Mouse (Mus musculus): ENCODE measurements around the gene Mcfd2. TPM values are rescaled to one million over a fixed set of nuclear protein-coding genes. Genes with fewer than 3 reads are reported as not detected.
"Not testable (repeated sequence)": the region's sequence is repeated elsewhere in the genome, so short reads cannot be mapped to it uniquely, and the experiment has no call there.

The Mcfd2 gene
- polyA plus RNA-seq, 1 experiment from 2014 or later = 80.0 TPM

DNA sequence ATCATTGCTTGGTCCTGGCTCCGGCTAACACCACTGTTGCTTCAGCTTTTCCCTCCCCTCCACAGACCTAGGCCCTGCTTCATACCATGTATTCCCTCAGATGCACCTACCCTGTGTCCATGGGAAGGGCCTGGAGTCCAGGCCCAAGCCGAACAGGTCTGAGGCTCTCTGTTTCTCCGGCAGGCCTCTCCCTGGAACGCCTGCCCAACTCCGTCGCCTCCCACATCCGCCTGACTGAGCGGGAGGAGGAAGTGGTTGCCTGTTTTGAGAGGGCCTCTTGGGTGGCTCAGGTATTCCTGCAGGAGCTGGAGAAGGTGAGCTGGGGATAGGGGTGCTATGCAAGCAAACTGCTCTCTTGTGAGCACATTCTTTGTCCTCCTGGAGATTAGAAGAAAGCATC is 41.0 kb upstream of the Mcfd2 start:
- H3K4me1 ChIP-seq (ENCODE audit: control insufficient read depth, insufficient read depth, low read length) = no peaks in the 10 kb centered on the region
- 85% methylated on average over 8 of the region's 8 CpGs for WGBS
- H3K4me2 ChIP-seq (ENCODE audit: low read depth, severe bottlenecking) = no peak overlapping the region
- no peaks in the 10 kb centered on the region for H3K27me3 ChIP-seq (ENCODE audit: control insufficient read depth, insufficient read depth, low read length)
- DNase-seq (ENCODE audit: low spot score) (no peak), ATAC-seq (ENCODE audit: insufficient number of reproducible peaks, low FRiP score, low TSS enrichment, low read depth) (no peak)
- H3K9me3 ChIP-seq (ENCODE audit: control insufficient read depth, low read length) = no peaks in the 10 kb centered on the region
- no peak overlapping the region for H3K4me3 ChIP-seq (ENCODE audit: low read depth, low read length)
- H3K9ac ChIP-seq (ENCODE audit: low read length) = no peak overlapping the region
- H3K36me3 ChIP-seq (ENCODE audit: control insufficient read depth, insufficient read depth, low read length) = no peaks in the 10 kb centered on the region
- H3K27ac ChIP-seq (replicated peaks; ENCODE audit: low read depth, low read length) = no peak overlapping the region

DNA sequence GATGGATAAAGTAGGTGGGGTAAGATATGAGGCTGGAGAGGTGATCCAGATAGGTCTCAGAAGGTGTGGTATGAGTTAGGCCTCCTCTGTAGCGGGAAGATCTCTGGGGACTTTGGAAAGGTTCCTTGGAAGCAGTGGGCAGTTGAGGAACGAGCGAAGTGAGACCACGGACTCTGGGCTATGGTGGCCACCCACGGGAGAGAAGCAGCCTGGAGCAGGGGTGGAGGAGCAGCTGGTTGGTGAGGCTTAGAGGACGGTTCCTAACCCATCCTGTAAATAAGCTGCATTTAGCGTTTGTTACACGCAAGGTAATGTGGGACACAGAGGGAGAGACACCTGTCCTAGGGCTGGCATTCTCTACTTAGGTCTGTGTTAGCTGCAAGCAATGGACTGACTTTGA is 39.3 kb upstream of the Mcfd2 start:
- WGBS = 91% methylated on average over 8 of the region's 8 CpGs
- no peaks in the 10 kb centered on the region for H3K4me1 ChIP-seq (ENCODE audit: control insufficient read depth, insufficient read depth, low read length)
- no peak for ATAC-seq (ENCODE audit: insufficient number of reproducible peaks, low FRiP score, low TSS enrichment, low read depth)
- H3K9me3 ChIP-seq (ENCODE audit: control insufficient read depth, low read length) = no peaks in the 10 kb centered on the region
- no peaks in the 10 kb centered on the region for H3K27me3 ChIP-seq (ENCODE audit: control insufficient read depth, insufficient read depth, low read length)
- no peak for DNase-seq (ENCODE audit: low spot score)
- H3K4me3 ChIP-seq (ENCODE audit: low read depth, low read length) = no peak overlapping the region
- H3K36me3 ChIP-seq (ENCODE audit: control insufficient read depth, insufficient read depth, low read length) = no peaks in the 10 kb centered on the region
- no peak overlapping the region for H3K9ac ChIP-seq (ENCODE audit: low read length)
- H3K27ac ChIP-seq (replicated peaks; ENCODE audit: low read depth, low read length) = no peak overlapping the region
- no peak overlapping the region for H3K4me2 ChIP-seq (ENCODE audit: low read depth, severe bottlenecking)

DNA sequence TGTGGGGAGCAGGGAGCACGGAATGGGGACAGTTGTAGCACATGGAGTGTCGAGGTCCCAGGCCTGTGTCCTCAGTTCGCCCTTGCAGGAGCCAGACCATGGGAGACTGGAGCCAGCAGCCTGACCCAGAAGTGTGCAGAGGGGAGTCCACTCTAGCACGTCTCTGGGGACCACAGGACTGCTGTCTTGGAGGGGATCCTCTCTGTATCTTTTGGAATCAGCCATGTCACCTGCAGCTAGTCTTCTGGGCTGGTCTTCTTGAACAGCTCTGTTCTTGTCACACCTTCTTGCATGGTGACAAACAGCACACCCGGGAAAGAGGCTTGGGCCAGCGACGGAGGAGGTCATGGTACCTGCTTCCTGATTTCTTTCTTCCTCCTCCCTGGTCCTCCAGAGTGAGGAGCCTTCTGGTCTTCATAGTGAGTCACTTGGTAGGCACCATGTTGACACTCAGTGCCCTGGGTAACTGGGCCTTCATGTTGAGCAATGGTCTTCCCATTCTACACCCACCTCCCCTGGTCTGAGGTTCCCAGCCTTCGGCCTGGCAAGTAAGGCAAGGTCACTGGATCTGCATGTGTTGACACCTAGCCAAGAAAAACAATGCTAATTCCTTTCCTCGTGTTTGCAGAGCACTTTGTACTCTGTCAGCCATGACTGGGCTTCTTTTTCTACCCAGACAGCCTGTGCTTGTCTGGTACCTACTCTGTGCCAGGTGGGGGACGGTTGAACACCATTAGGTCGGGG is 38.6 kb upstream of the Mcfd2 start:
- Histone ChIP-seq H3K4me2 (ENCODE audit: low read depth, severe bottlenecking) (no peak overlapping the region), H3K27me3 (ENCODE audit: control insufficient read depth, insufficient read depth, low read length) (no peaks in the 10 kb centered on the region), H3K4me1 (ENCODE audit: control insufficient read depth, insufficient read depth, low read length) (no peaks in the 10 kb centered on the region), H3K9ac (ENCODE audit: low read length) (no peak overlapping the region), H3K36me3 (ENCODE audit: control insufficient read depth, insufficient read depth, low read length) (no peaks in the 10 kb centered on the region), H3K9me3 (ENCODE audit: control insufficient read depth, low read length) (no peaks in the 10 kb centered on the region), H3K27ac (replicated peaks; ENCODE audit: low read depth, low read length) (no peak overlapping the region), H3K4me3 (ENCODE audit: low read depth, low read length) (no peak overlapping the region)
- 84% methylated on average over 11 of the region's 11 CpGs for WGBS
- DNase-seq (ENCODE audit: low spot score) (no peak), ATAC-seq (ENCODE audit: insufficient number of reproducible peaks, low FRiP score, low TSS enrichment, low read depth) (no peak)

DNA sequence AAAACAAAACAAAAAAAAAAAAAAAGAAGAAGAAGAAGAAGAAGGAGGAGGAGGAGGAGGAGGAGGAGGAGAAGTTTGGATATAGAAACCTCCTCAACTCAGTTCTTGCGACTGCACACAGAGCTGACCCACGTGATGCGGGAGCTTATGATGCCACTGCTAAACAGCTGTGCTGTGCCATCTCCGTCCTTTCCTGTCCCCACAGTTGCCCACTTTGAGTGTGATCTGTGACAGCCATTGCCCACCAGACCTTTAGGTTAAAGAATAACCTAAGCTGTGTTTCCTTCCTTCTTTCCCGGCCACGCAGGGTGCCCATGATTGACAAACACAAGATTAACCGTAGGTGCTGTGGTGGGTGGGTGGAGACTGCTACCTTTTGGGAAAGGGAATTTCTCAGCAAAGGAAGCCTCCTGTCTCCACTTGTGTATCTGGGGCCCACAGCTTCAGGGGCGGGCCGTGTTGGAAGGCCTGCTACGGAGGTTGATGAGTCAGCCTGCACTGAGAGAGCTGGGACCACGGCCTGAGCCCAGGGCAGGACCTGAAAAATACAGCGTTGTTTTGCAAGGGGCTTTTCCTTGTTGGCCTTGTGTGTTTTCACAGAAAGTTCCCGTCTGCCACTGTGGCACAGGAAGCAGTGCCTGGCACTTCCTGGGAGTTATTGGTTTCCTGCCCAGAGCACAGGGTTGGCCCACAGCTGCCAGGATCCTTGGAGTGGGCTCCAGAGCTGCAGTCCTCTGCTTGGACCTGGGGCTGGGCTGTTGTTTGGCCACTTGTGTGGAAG is 36.5 kb upstream of the Mcfd2 start:
- H3K4me2 ChIP-seq (ENCODE audit: low read depth, severe bottlenecking) = no peak overlapping the region
- ATAC-seq (ENCODE audit: insufficient number of reproducible peaks, low FRiP score, low TSS enrichment, low read depth) (no peak), DNase-seq (ENCODE audit: low spot score) (no peak)
- H3K27ac ChIP-seq (replicated peaks; ENCODE audit: low read depth, low read length) = no peak overlapping the region
- H3K9me3 ChIP-seq (ENCODE audit: control insufficient read depth, low read length) = no peaks in the 10 kb centered on the region
- no peak overlapping the region for H3K4me3 ChIP-seq (ENCODE audit: low read depth, low read length)
- no peaks in the 10 kb centered on the region for H3K4me1 ChIP-seq (ENCODE audit: control insufficient read depth, insufficient read depth, low read length)
- WGBS = 84% methylated on average over 13 of the region's 13 CpGs
- H3K27me3 ChIP-seq (ENCODE audit: control insufficient read depth, insufficient read depth, low read length) = no peaks in the 10 kb centered on the region
- no peaks in the 10 kb centered on the region for H3K36me3 ChIP-seq (ENCODE audit: control insufficient read depth, insufficient read depth, low read length)
- H3K9ac ChIP-seq (ENCODE audit: low read length) = no peak overlapping the region

DNA sequence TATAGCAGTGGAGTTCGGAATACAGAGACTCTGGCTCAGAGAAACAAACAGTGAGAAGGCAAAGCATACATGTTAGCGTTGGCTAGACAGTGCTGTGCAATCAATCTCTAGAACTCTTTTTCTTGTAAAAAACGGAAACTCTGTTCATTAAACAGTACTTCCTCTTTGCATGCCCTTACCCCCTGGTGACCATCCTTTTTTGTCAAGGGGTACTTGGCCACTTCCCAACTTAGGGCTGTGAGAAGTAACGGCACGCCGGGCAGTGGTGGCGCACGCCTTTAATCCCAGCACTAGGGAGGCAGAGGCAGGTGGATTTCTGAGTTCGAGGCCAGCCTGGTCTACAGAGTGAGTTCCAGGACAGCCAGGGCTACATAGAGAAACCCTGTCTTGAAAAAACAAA is 35.9 kb upstream of the Mcfd2 start:
- not testable (repeated sequence) for H3K4me2 ChIP-seq (ENCODE audit: low read depth, severe bottlenecking); ATAC-seq (ENCODE audit: insufficient number of reproducible peaks, low FRiP score, low TSS enrichment, low read depth); H3K4me3 ChIP-seq (ENCODE audit: low read depth, low read length); H3K9ac ChIP-seq (ENCODE audit: low read length); DNase-seq (ENCODE audit: low spot score); H3K27ac ChIP-seq (replicated peaks; ENCODE audit: low read depth, low read length); H3K36me3 ChIP-seq (ENCODE audit: control insufficient read depth, insufficient read depth, low read length); H3K9me3 ChIP-seq (ENCODE audit: control insufficient read depth, low read length); H3K27me3 ChIP-seq (ENCODE audit: control insufficient read depth, insufficient read depth, low read length); H3K4me1 ChIP-seq (ENCODE audit: control insufficient read depth, insufficient read depth, low read length)
- WGBS = 92% methylated on average over 9 of the region's 9 CpGs

DNA sequence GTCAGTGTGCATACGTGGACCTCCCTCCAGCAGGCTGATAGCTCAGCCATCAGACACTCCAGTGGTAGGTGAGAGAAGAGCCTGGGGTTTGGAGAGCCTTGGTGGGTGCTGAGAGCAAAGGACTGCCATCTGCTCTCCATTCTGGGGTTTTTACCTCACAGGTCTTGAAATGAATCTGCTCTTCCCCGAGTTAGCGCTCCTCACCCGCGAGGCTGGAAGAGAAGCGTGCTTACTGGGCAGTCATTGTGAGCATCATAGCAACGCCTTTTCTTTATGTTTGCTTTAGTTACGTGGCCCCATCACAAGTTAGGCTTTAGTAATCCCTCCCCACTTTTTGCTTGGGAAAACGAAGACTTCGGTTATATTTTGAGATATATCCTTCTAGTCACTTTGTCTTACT is 34.6 kb upstream of the Mcfd2 start:
- no peaks in the 10 kb centered on the region for H3K9me3 ChIP-seq (ENCODE audit: control insufficient read depth, low read length)
- no peak overlapping the region for H3K4me3 ChIP-seq (ENCODE audit: low read depth, low read length)
- H3K27me3 ChIP-seq (ENCODE audit: control insufficient read depth, insufficient read depth, low read length) = no peaks in the 10 kb centered on the region
- H3K4me1 ChIP-seq (ENCODE audit: control insufficient read depth, insufficient read depth, low read length) = no peaks in the 10 kb centered on the region
- H3K36me3 ChIP-seq (ENCODE audit: control insufficient read depth, insufficient read depth, low read length) = no peaks in the 10 kb centered on the region
- DNase-seq (ENCODE audit: low spot score) (no peak), ATAC-seq (ENCODE audit: insufficient number of reproducible peaks, low FRiP score, low TSS enrichment, low read depth) (no peak)
- H3K4me2 ChIP-seq (ENCODE audit: low read depth, severe bottlenecking) = no peak overlapping the region
- H3K9ac ChIP-seq (ENCODE audit: low read length) = no peak overlapping the region
- WGBS = 87% methylated on average over 10 of the region's 10 CpGs
- H3K27ac ChIP-seq (replicated peaks; ENCODE audit: low read depth, low read length) = no peak overlapping the region

GRCm38 (mm10) chr17:87298944-87299343 is 33.2 kb upstream of the Mcfd2 start:
- no peak for ATAC-seq (ENCODE audit: insufficient number of reproducible peaks, low FRiP score, low TSS enrichment, low read depth)
- Histone ChIP-seq H3K4me1 (ENCODE audit: control insufficient read depth, insufficient read depth, low read length) (no peaks in the 10 kb centered on the region), H3K9ac (ENCODE audit: low read length) (no peak overlapping the region), H3K4me2 (ENCODE audit: low read depth, severe bottlenecking) (no peak overlapping the region), H3K4me3 (ENCODE audit: low read depth, low read length) (no peak overlapping the region), H3K27ac (replicated peaks; ENCODE audit: low read depth, low read length) (no peak overlapping the region), H3K27me3 (ENCODE audit: control insufficient read depth, insufficient read depth, low read length) (no peaks in the 10 kb centered on the region), H3K36me3 (ENCODE audit: control insufficient read depth, insufficient read depth, low read length) (0 out of 2 replicates have a peak, but pooled peaks cover 2% of the 10 kb centered on the region), H3K9me3 (ENCODE audit: control insufficient read depth, low read length) (no peaks in the 10 kb centered on the region)
- no peak for DNase-seq (ENCODE audit: low spot score)
- WGBS = 70% methylated on average over 6 of the region's 6 CpGs

DNA sequence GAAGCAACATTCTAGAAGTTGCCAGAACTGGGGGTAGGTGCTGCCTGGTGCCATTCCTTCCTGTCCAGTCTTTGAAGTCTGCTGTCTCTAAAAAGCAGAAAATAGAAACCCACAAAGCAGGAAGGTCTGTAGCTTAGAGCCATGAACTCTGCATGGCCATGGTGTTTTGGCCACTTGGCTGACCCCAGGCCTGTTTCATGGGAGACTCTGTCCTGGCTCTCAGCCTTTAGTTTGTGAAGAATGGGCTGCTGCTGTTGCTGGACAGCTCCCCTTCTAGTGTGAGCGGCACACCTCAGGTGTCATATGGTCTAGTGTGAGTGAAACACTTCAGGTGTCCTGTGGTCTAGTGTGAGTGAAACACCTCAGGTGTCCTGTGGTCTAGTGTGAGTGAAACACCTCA is 31.0 kb upstream of the Mcfd2 start:
- WGBS = 80% methylated on average over 1 of the region's 1 CpGs
- DNase-seq (ENCODE audit: low spot score); ATAC-seq (ENCODE audit: insufficient number of reproducible peaks, low FRiP score, low TSS enrichment, low read depth); H3K4me3 ChIP-seq (ENCODE audit: low read depth, low read length); H3K4me2 ChIP-seq (ENCODE audit: low read depth, severe bottlenecking); H3K9ac ChIP-seq (ENCODE audit: low read length); H3K27ac ChIP-seq (replicated peaks; ENCODE audit: low read depth, low read length); H3K9me3 ChIP-seq (ENCODE audit: control insufficient read depth, low read length); H3K36me3 ChIP-seq (ENCODE audit: control insufficient read depth, insufficient read depth, low read length); H3K4me1 ChIP-seq (ENCODE audit: control insufficient read depth, insufficient read depth, low read length); H3K27me3 ChIP-seq (ENCODE audit: control insufficient read depth, insufficient read depth, low read length): not testable (repeated sequence)
